Mouse (Mus musculus) CH12.LX (cell line): ENCODE results near the gene Steap2. TPM values are rescaled to one million over a fixed set of nuclear protein-coding genes. Genes with fewer than 3 reads are reported as not detected.

ENCODE experiments used
- DNase-seq: peaks from one replicate; pipeline ENCODE4 v3.0.0-alpha.2; 2013; ENCODE audit errors: extremely low read depth
- H3K27ac ChIP-seq: 2 replicates; pipeline ENCODE4 v1.5.1; 2012; ENCODE audit warnings: low read depth, mild to moderate bottlenecking, control low read depth, moderate library complexity; ENCODE audit not compliant: insufficient read depth
- H3K27me3 ChIP-seq: replicated peaks from 2 replicates; pipeline ENCODE3; 2012; ENCODE audit warnings: inconsistent platforms
- H3K36me3 ChIP-seq, 2 experiments: replicated peaks in 1 of 2; 2 replicates each; pipeline versions ENCODE3 to v1.6.1; 2012; ENCODE audit warnings: inconsistent platforms in 1 of 2, low read length in 1 of 2, mild to moderate bottlenecking in 1 of 2, mixed read lengths in 1 of 2, moderate library complexity in 1 of 2; ENCODE audit not compliant: control insufficient read depth in 1 of 2, insufficient read depth in 1 of 2
- H3K4me1 ChIP-seq, 2 experiments: 2 replicates each; pipeline ENCODE4 v1.6.1; 2012; ENCODE audit warnings: inconsistent platforms in 1 of 2, moderate library complexity in 1 of 2; ENCODE audit not compliant: insufficient read depth in 2 of 2, control insufficient read depth in 1 of 2
- H3K4me2 ChIP-seq: 2 replicates; pipeline ENCODE4 v1.6.1; 2012; ENCODE audit warnings: low read depth, mild to moderate bottlenecking, control low read depth; ENCODE audit not compliant: poor library complexity, insufficient read depth, severe bottlenecking
- H3K4me3 ChIP-seq, 3 experiments: fragments of 150-350 bp in 1 of 3; sonication (generic) in 1 of 3; replicated peaks in 1 of 3; 2 replicates each; pipeline versions ENCODE3 to v1.5.1; 2011 to 2012; ENCODE audit warnings: low read depth in 2 of 3, low read length in 2 of 3, mild to moderate bottlenecking in 2 of 3, moderate library complexity in 2 of 3, control low read depth in 1 of 3, improper control_type of control experiment in 1 of 3, inconsistent platforms in 1 of 3, mixed read lengths in 1 of 3; ENCODE audit not compliant: poor library complexity in 1 of 3
- H3K79me2 ChIP-seq: replicated peaks from 2 replicates; pipeline ENCODE4 v1.6.1; 2012; ENCODE audit warnings: mild to moderate bottlenecking, moderate library complexity; ENCODE audit not compliant: control insufficient read depth, poor library complexity, insufficient read depth, severe bottlenecking; ENCODE audit errors: extremely low read depth
- H3K9ac ChIP-seq: 2 replicates; pipeline ENCODE4 v1.6.1; 2012; ENCODE audit warnings: low read depth, mild to moderate bottlenecking, control low read depth, moderate library complexity; ENCODE audit not compliant: insufficient read depth
- H3K9me3 ChIP-seq: replicated peaks from 2 replicates; pipeline ENCODE3; 2012; ENCODE audit warnings: low read length, inconsistent platforms, mixed read lengths
- CHD1 ChIP-seq: IDR thresholded peaks from 2 replicates; pipeline ENCODE4 v1.6.1; 2012; ENCODE audit warnings: low read depth, low read length, improper control_type of control experiment, inconsistent platforms
- CHD2 ChIP-seq: IDR thresholded peaks from 2 replicates; pipeline ENCODE4 v1.6.1; 2011; ENCODE audit warnings: low read length, improper control_type of control experiment
- E2F4 ChIP-seq: IDR thresholded peaks from 2 replicates; pipeline ENCODE4 v1.6.1; 2011; ENCODE audit warnings: low read depth, low read length, improper control_type of control experiment; ENCODE audit not compliant: insufficient replicate concordance
- ELF1 ChIP-seq: IDR thresholded peaks from 2 replicates; pipeline ENCODE4 v1.6.1; 2014; ENCODE audit warnings: low read depth, mild to moderate bottlenecking, inconsistent platforms, low read length, improper control_type of control experiment
- EP300 ChIP-seq: IDR thresholded peaks from 2 replicates; pipeline ENCODE4 v1.6.1; 2011; ENCODE audit warnings: low read length, improper control_type of control experiment
- GABPA ChIP-seq: IDR thresholded peaks from 2 replicates; pipeline ENCODE4 v1.6.1; 2012; ENCODE audit warnings: low read depth, low read length, improper control_type of control experiment, inconsistent platforms; ENCODE audit not compliant: insufficient replicate concordance
- HCFC1 ChIP-seq: IDR thresholded peaks from 2 replicates; pipeline ENCODE4 v1.6.1; 2012; ENCODE audit warnings: low read depth, mild to moderate bottlenecking, inconsistent platforms, low read length, improper control_type of control experiment
- IRF4 ChIP-seq: IDR thresholded peaks from 2 replicates; pipeline ENCODE4 v1.6.1; 2014; ENCODE audit warnings: low read depth, mild to moderate bottlenecking, inconsistent platforms, low read length, improper control_type of control experiment
- JUN ChIP-seq: IDR thresholded peaks from 2 replicates; pipeline ENCODE4 v1.6.1; 2011; ENCODE audit warnings: low read depth, mild to moderate bottlenecking, low read length, improper control_type of control experiment, moderate library complexity; ENCODE audit not compliant: insufficient read depth
- JUND ChIP-seq: conservative IDR thresholded peaks from 2 replicates; pipeline ENCODE4 v1.6.1; 2011; ENCODE audit warnings: low read depth, low read length, improper control_type of control experiment
- KAT2A ChIP-seq: IDR thresholded peaks from 2 replicates; pipeline ENCODE4 v1.6.1; 2012; ENCODE audit warnings: low read length, improper control_type of control experiment, inconsistent platforms; ENCODE audit not compliant: insufficient replicate concordance
- MAFK ChIP-seq: IDR thresholded peaks from 2 replicates; pipeline ENCODE4 v1.6.1; 2011; ENCODE audit warnings: low read length, improper control_type of control experiment; ENCODE audit not compliant: insufficient replicate concordance
- MXI1 ChIP-seq: IDR thresholded peaks from 2 replicates; pipeline ENCODE4 v1.6.1; 2011; ENCODE audit warnings: mild to moderate bottlenecking, low read depth, low read length, improper control_type of control experiment
- MYC ChIP-seq: IDR thresholded peaks from 2 replicates; pipeline ENCODE4 v1.6.1; 2011; ENCODE audit warnings: low read depth, mild to moderate bottlenecking, improper control_type of control experiment, low read length
- PAX5 ChIP-seq: IDR thresholded peaks from 2 replicates; pipeline ENCODE4 v1.6.1; 2012; ENCODE audit warnings: low read length, inconsistent platforms, mixed read lengths
- POLR2A ChIP-seq: IDR thresholded peaks from 2 replicates; pipeline ENCODE4 v1.6.1; 2011; ENCODE audit warnings: low read depth, mild to moderate bottlenecking, improper control_type of control experiment, low read length
- RAD21 ChIP-seq: IDR thresholded peaks from 2 replicates; pipeline ENCODE4 v1.6.1; 2011; ENCODE audit warnings: low read depth, mild to moderate bottlenecking, low read length, improper control_type of control experiment, moderate library complexity
- RCOR1 ChIP-seq: conservative IDR thresholded peaks from 2 replicates; pipeline ENCODE4 v1.6.1; 2012; ENCODE audit warnings: low read depth, mild to moderate bottlenecking, inconsistent platforms, low read length, improper control_type of control experiment
- TCF12 ChIP-seq: IDR thresholded peaks from 2 replicates; pipeline ENCODE4 v1.6.1; 2014; ENCODE audit warnings: low read depth, mild to moderate bottlenecking, inconsistent platforms, low read length, improper control_type of control experiment
- UBTF ChIP-seq: IDR thresholded peaks from 2 replicates; pipeline ENCODE4 v1.6.1; 2012; ENCODE audit warnings: low read depth, mild to moderate bottlenecking, inconsistent platforms, low read length, improper control_type of control experiment, moderate library complexity
- ZC3H11A ChIP-seq: IDR thresholded peaks from 2 replicates; pipeline ENCODE4 v1.6.1; 2012; ENCODE audit warnings: low read depth, mild to moderate bottlenecking, inconsistent platforms, low read length, improper control_type of control experiment
- ZKSCAN1 ChIP-seq: IDR thresholded peaks from 2 replicates; pipeline ENCODE4 v1.6.1; 2012; ENCODE audit warnings: low read depth, inconsistent platforms, low read length, improper control_type of control experiment, borderline replicate concordance
- dilution Hi-C: fragments of 300-500 bp; cut with MboI; formaldehyde crosslinking; loops from 2 replicates; pipeline ENCODE4 v1.14.3; 2020; ENCODE audit warnings: low sequenced_read_pairs; ENCODE audit not compliant: extremely low pct_unique_long_range_greater_than_20kb, extremely low pct_ligation_motif_present
- in situ Hi-C: fragments of 300-500 bp; cut with MboI; formaldehyde crosslinking; loops from 3 replicates; pipeline ENCODE4 v1.14.3; 2019; ENCODE audit warnings: low sequenced_read_pairs, low pct_ligation_motif_present, low pct_unique_long_range_greater_than_20kb, mixed read lengths
- polyA plus RNA-seq: library from polyadenylated mRNA; unstranded; fragments of >175 nt; gene quantifications from 2 replicates; pipeline ENCODE4 v1.2.1, GENCODE M21; 2012; ENCODE audit warnings: low read depth; ENCODE audit not compliant: insufficient read length
- total RNA-seq, 2 experiments: library from RNA; depleted of rRNA; stranded (reverse); fragments of 300-350 nt in 1 of 2; fragments of >200 nt in 1 of 2; gene quantifications; 2 replicates each; pipeline ENCODE4 v1.2.3; 2012 to 2014

Gene Steap2
- total and polyA plus RNA-seq, 3 experiments: not detected

GRCm38 (mm10) chr5:5722217-5722616, 27.8 kb upstream of the Steap2 start:
- Histone ChIP-seq H3K4me2 (no peak overlapping the region), H3K9me3 (no peaks in the 10 kb centered on the region), H3K36me3 (no peaks in the 10 kb centered on the region), H3K79me2 (no peaks in the 10 kb centered on the region), H3K27me3 (no peaks in the 10 kb centered on the region), H3K27ac (no peak overlapping the region), H3K4me3 (no peak overlapping the region), H3K4me1 (0 out of 4 replicates have a peak, but pooled peaks cover 0 to 2% of the 10 kb centered on the region in 2 experiments), H3K9ac (no peak overlapping the region)
- no peak for DNase-seq
- in situ Hi-C loops (no loop called here), dilution Hi-C loops (no loop called here)
- TF ChIP-seq RCOR1 (no peak), MYC (no peak), PAX5 (no peak), JUN (no peak), EP300 (no peak), UBTF (no peak), TCF12 (no peak), MAFK (no peak), ELF1 (no peak), JUND (no peak), ZC3H11A (no peak), CHD2 (no peak), E2F4 (no peak), IRF4 (no peak), ZKSCAN1 (no peak), POLR2A (no peak), KAT2A (no peak), MXI1 (no peak)

- no peaks in the 10 kb centered on the region for H3K79me2 ChIP-seq
- DNase-seq: no peak
- in situ Hi-C loops: no loop called here
- no peaks in the 10 kb centered on the region for H3K36me3 ChIP-seq
- no peak overlapping the region for H3K4me2 ChIP-seq
- no peak overlapping the region for H3K4me3 ChIP-seq
- no peaks in the 10 kb centered on the region for H3K27me3 ChIP-seq
- H3K9ac ChIP-seq: no peak overlapping the region
- no peak overlapping the region for H3K27ac ChIP-seq
- TF ChIP-seq CHD1: no peak
- no peak for TF ChIP-seq POLR2A
- no peak for TF ChIP-seq RAD21
- TF ChIP-seq GABPA: no peak
- no peak for TF ChIP-seq HCFC1
- TF ChIP-seq EP300: no peak
- H3K4me1 ChIP-seq: peaks cover 0 to 4% of the 10 kb centered on the region in 2 experiments; a peak in 1 of 4 replicates
- dilution Hi-C loops: no loop called here
- no peaks in the 10 kb centered on the region for H3K9me3 ChIP-seq
Observed at GRCm38 (mm10) chr5:5711032-5711431, 16.7 kb upstream of the Steap2 start.
